Mouse (Mus musculus) kidney, adult 8-10 months (tissue): Measurements from ENCODE around the gene Scgb1b7.
"Not testable (repeated sequence)": the region's sequence is repeated elsewhere in the genome, so short reads cannot be mapped to it uniquely, and the experiment has no call there.

Source experiments
- DNase-seq, 2 experiments: peaks; one replicate each; pipeline ENCODE4 v3.0.0; 2022

Gene Scgb1b7

GRCm38 (mm10) chr7:31712365-31712764 is at the start of gene Scgb1b7:
TSS of gene Scgb1b7 (plus strand) at chr7:31712665.
- DNase-seq: not testable (repeated sequence)

- DNase-seq: not testable (repeated sequence)
Measured at GRCm38 (mm10) chr7:31705657-31706056, 6.8 kb upstream of the Scgb1b7 start, which contains the start of gene Scgb2b7. TSS of gene Scgb2b7 (minus strand) at chr7:31705757.
